Mouse (Mus musculus): Measurements from ENCODE around the gene Sema6b. TPM values are rescaled to one million over a fixed set of nuclear protein-coding genes. Genes with fewer than 3 reads are reported as not detected.
"Not testable (repeated sequence)": the region's sequence is repeated elsewhere in the genome, so short reads cannot be mapped to it uniquely, and the experiment has no call there.

Gene Sema6b
- polyA plus RNA-seq, 1 experiment from 2014 or later, result 9.4 TPM

GRCm38 (mm10) chr17:56106436-56106835 lies 33.7 kb downstream of the Sema6b start:
- ATAC-seq; H3K27ac ChIP-seq (ENCODE audit: low read depth, low read length); H3K27me3 ChIP-seq (replicated peaks; ENCODE audit: control insufficient read depth, insufficient read depth, low read length); H3K9me3 ChIP-seq (replicated peaks; ENCODE audit: control insufficient read depth, low read length); H3K4me1 ChIP-seq (ENCODE audit: control insufficient read depth, insufficient read depth, low read length); H3K9ac ChIP-seq (ENCODE audit: low read length); H3K4me2 ChIP-seq (ENCODE audit: low read length); H3K4me3 ChIP-seq (ENCODE audit: low read depth, low read length); DNase-seq (ENCODE audit: low spot score): not testable (repeated sequence)
- WGBS, result 95% methylated on average over 4 of the region's 4 CpGs
- H3K36me3 ChIP-seq (ENCODE audit: control insufficient read depth, insufficient read depth, low read length), result peaks cover 26% of the 10 kb centered on the region

DNA sequence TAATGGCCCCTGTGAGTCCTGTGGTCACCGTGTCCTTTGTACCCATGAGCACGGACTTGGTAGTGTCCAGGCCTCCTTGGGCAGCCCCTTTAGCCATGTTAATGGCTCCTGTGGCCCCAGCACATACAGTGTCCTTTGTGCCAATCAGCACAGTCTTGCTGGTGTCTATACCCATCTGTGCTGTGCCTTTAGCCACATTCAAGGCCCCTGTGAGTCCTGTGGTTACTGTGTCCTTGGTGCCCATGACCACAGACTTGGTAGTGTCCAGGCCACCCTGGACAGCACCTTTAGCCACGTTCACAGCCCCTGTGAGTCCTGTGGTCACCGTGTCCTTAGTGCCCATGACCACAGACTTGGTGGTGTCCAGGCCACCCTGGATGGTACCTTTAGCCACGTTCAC lies 35.3 kb downstream of the Sema6b start:
- H3K27ac ChIP-seq (ENCODE audit: low read depth, low read length); H3K4me2 ChIP-seq (ENCODE audit: low read length); H3K9me3 ChIP-seq (replicated peaks; ENCODE audit: control insufficient read depth, low read length); H3K9ac ChIP-seq (ENCODE audit: low read length); H3K4me1 ChIP-seq (ENCODE audit: control insufficient read depth, insufficient read depth, low read length); DNase-seq (ENCODE audit: low spot score); ATAC-seq; H3K4me3 ChIP-seq (ENCODE audit: low read depth, low read length); H3K27me3 ChIP-seq (replicated peaks; ENCODE audit: control insufficient read depth, insufficient read depth, low read length): not testable (repeated sequence)
- H3K36me3 ChIP-seq (ENCODE audit: control insufficient read depth, insufficient read depth, low read length), result peaks cover 43% of the 10 kb centered on the region
- WGBS, result 86% methylated on average over 2 of the region's 5 CpGs

DNA sequence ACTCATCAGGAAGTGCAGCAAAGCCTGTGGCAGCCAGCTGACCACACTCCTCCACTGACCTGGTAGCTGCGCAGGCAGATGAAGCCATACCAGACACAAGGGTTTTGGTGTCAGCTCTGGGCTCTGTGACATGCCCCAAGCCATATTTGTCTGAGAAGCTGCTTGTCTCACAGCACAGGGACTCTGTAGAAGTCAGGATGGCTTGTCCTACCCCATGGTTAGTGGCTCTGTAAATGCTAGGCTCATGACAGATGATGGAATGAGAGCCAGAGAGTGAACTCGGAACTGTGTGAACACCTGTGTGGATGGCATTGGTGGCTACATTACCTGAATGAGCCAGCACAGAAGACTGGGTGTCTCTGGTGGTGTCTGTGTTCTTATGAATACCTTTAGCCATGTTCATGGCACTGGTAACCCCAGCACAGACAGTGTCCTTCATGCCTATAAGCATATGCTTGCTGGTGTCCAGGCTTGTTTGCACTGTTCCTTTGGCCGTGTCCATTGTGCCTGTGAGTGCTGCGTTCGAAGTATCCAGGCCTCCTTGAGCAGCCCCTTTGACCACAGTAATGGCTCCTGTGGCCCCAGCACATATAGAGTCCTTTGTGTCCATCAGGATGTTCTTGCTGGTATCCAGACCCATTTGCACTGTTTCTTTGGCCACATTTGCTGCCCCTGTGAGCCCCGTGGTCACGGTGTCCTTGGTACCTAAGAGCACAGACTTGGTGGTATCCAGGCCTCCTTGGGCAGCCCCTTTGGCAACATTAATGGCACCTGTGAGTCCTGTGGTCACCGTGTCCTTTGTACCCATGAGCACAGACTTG lies 36.5 kb downstream of the Sema6b start:
- 93% methylated on average over 8 of the region's 8 CpGs for WGBS
- H3K36me3 ChIP-seq (ENCODE audit: control insufficient read depth, insufficient read depth, low read length), result peaks cover 54% of the 10 kb centered on the region
- no peak for ATAC-seq
- H3K27me3 ChIP-seq (replicated peaks; ENCODE audit: control insufficient read depth, insufficient read depth, low read length), result no peaks in the 10 kb centered on the region
- H3K4me3 ChIP-seq (ENCODE audit: low read depth, low read length), result no peak overlapping the region
- H3K4me1 ChIP-seq (ENCODE audit: control insufficient read depth, insufficient read depth, low read length), result no peaks in the 10 kb centered on the region
- no peak overlapping the region for H3K4me2 ChIP-seq (ENCODE audit: low read length)
- no peak for DNase-seq (ENCODE audit: low spot score)
- no peak overlapping the region for H3K27ac ChIP-seq (ENCODE audit: low read depth, low read length)
- H3K9ac ChIP-seq (ENCODE audit: low read length), result no peak overlapping the region
- no peaks in the 10 kb centered on the region for H3K9me3 ChIP-seq (replicated peaks; ENCODE audit: control insufficient read depth, low read length)

DNA sequence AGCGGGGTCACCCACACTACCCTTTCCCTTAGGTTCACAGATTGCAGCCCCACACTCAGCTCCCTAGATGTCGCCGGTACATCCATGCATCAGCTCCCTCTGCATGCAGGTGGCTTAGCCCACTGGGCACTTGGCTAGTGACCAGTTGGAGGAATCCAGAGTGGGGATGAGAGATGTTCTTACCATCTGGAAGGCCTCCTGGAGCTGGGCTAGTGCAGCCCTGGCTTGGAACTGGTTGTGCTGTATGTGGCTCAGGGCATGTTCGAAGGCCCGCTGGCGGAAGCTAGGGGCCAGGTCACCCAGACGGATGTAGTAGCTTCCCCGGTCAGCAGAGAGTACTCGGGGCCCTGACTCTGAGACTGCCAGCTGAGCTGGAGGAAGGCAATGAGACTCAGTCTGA lies 37.2 kb downstream of the Sema6b start:
- H3K27me3 ChIP-seq (replicated peaks; ENCODE audit: control insufficient read depth, insufficient read depth, low read length), result no peaks in the 10 kb centered on the region
- no peak overlapping the region for H3K27ac ChIP-seq (ENCODE audit: low read depth, low read length)
- no peak overlapping the region for H3K4me2 ChIP-seq (ENCODE audit: low read length)
- H3K36me3 ChIP-seq (ENCODE audit: control insufficient read depth, insufficient read depth, low read length), result peaks cover 62% of the 10 kb centered on the region
- DNase-seq (ENCODE audit: low spot score) (no peak), ATAC-seq (no peak)
- H3K9me3 ChIP-seq (replicated peaks; ENCODE audit: control insufficient read depth, low read length), result no peaks in the 10 kb centered on the region
- H3K4me1 ChIP-seq (ENCODE audit: control insufficient read depth, insufficient read depth, low read length), result no peaks in the 10 kb centered on the region
- WGBS, result 89% methylated on average over 9 of the region's 9 CpGs
- H3K4me3 ChIP-seq (ENCODE audit: low read depth, low read length), result no peak overlapping the region
- no peak overlapping the region for H3K9ac ChIP-seq (ENCODE audit: low read length)

DNA sequence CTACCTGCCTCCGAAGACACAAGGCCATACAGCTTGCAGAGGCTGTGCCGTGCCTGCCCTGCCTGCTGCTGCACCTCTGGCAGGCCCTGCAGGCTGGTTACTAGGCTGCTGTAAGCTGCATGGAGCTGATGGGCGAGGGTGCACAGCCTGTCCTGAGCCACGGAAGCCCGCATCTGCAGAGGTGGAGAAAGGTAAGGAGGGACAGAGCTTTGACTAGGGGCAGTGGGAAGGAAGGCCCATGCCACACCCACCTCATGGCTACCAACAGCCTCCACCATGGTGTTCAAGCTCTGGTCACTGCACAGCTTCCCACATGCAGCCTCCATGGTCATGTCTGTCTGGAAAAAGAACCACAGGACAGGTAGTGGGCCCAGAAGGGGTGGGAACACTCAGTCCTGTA lies 38.0 kb downstream of the Sema6b start:
- Histone ChIP-seq H3K4me2 (ENCODE audit: low read length) (no peak overlapping the region), H3K36me3 (ENCODE audit: control insufficient read depth, insufficient read depth, low read length) (peaks cover 69% of the 10 kb centered on the region), H3K4me1 (ENCODE audit: control insufficient read depth, insufficient read depth, low read length) (no peaks in the 10 kb centered on the region), H3K27ac (ENCODE audit: low read depth, low read length) (no peak overlapping the region), H3K4me3 (ENCODE audit: low read depth, low read length) (no peak overlapping the region), H3K9me3 (replicated peaks; ENCODE audit: control insufficient read depth, low read length) (no peaks in the 10 kb centered on the region), H3K27me3 (replicated peaks; ENCODE audit: control insufficient read depth, insufficient read depth, low read length) (no peaks in the 10 kb centered on the region), H3K9ac (ENCODE audit: low read length) (no peak overlapping the region)
- DNase-seq (ENCODE audit: low spot score), result no peak
- 96% methylated on average over 5 of the region's 5 CpGs for WGBS
- no peak for ATAC-seq

DNA sequence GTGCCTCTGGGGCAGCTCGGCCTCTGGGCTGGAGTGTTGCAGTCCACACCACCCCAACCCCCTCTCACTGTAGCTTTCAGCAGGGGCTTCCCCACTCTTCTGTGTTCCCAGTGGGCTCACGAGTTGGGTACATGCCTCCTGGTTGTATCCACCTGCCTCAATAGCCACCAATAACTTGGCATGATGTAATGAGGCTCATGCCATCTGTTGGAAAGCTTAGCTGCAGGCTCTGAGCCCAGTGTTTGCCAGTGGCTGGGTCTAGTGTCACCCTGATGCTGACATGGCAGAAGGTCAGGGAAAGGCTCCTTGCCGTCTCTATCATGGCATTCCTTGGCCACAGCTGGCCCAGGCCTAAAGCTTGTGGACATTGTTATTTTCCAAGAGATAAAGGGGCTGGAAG lies 39.3 kb downstream of the Sema6b start:
- no peak for ATAC-seq
- Histone ChIP-seq H3K4me3 (ENCODE audit: low read depth, low read length) (no peak overlapping the region), H3K27me3 (replicated peaks; ENCODE audit: control insufficient read depth, insufficient read depth, low read length) (no peaks in the 10 kb centered on the region), H3K27ac (ENCODE audit: low read depth, low read length) (no peak overlapping the region), H3K4me2 (ENCODE audit: low read length) (no peak overlapping the region), H3K9ac (ENCODE audit: low read length) (no peak overlapping the region), H3K36me3 (ENCODE audit: control insufficient read depth, insufficient read depth, low read length) (peaks cover 83% of the 10 kb centered on the region), H3K4me1 (ENCODE audit: control insufficient read depth, insufficient read depth, low read length) (no peaks in the 10 kb centered on the region), H3K9me3 (replicated peaks; ENCODE audit: control insufficient read depth, low read length) (no peaks in the 10 kb centered on the region)
- WGBS, result 90% methylated on average over 3 of the region's 3 CpGs
- DNase-seq (ENCODE audit: low spot score), result no peak

DNA sequence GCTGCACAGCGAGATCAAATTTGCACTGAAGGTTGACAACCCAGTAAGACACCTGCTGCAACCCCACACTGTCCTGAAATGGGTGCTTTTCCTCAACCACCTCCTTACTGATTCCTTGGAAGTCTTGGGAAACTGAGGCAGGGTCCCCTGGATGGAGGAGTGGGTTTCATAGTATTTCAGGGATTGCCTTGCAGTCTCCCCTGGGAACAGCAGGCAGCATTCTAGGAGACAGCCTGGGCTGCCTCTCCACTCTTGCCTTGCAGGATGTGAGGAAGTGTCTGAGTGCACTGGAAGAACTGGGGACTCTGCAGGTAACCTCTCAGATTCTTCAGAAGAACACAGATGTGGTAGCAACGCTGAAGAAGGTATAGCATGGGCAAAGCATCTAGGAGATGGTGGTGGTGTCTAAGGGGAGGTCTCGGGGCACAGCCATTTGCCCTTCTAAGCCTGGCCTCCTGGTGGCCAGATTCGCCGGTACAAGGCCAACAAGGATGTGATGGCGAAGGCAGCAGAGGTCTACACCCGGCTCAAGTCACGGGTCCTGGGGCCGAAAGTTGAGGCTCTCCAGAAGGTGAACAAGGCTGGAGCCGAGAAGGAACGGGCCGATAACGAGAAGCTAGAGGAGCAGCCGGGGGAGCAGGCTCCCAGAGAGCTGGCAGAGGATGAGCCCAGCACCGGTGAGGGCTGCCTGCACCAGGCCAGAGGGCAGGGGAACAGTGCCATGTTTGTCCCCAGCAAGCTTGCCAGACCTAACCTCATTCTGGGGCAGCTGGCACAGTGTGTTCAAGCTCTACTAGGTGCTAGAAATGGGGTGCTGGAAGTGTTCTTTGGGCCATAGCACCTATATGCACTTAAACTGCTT lies 41.2 kb downstream of the Sema6b start:
- no peak for DNase-seq (ENCODE audit: low spot score)
- no peak for ATAC-seq
- WGBS, result 90% methylated on average over 15 of the region's 15 CpGs

DNA sequence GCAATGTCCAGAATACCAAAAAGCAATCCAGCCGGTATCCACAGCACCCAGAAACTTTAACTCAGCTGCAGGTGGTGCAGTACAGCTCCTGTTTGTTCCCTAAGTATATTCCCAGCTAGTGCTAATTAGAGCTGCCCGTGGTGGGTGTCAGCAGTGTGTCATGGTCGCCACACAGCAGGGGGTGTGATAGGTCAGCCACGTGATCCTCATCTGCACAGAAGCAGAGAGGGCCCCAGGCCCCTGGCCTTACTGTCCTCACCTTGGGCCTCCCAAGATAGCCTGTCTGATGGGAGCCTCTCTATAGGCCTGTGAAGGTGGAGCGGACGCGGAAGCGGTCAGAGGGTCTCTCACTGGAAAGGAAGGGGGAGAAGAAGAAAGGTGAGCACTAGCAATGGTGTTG lies 42.0 kb downstream of the Sema6b start:
- no peak overlapping the region for H3K27ac ChIP-seq (ENCODE audit: low read depth, low read length)
- no peak for ATAC-seq
- H3K4me3 ChIP-seq (ENCODE audit: low read depth, low read length), result no peak overlapping the region
- no peak for DNase-seq (ENCODE audit: low spot score)
- H3K9ac ChIP-seq (ENCODE audit: low read length), result no peak overlapping the region
- no peaks in the 10 kb centered on the region for H3K27me3 ChIP-seq (replicated peaks; ENCODE audit: control insufficient read depth, insufficient read depth, low read length)
- no peaks in the 10 kb centered on the region for H3K9me3 ChIP-seq (replicated peaks; ENCODE audit: control insufficient read depth, low read length)
- H3K4me1 ChIP-seq (ENCODE audit: control insufficient read depth, insufficient read depth, low read length), result no peaks in the 10 kb centered on the region
- H3K36me3 ChIP-seq (ENCODE audit: control insufficient read depth, insufficient read depth, low read length), result peaks cover 94% of the 10 kb centered on the region
- H3K4me2 ChIP-seq (ENCODE audit: low read length), result no peak overlapping the region
- WGBS, result 89% methylated on average over 8 of the region's 8 CpGs

More for the DNA sequence above, 41.2 kb downstream of the Sema6b start:
- peaks cover 95% of the 10 kb centered on the region for H3K36me3 ChIP-seq (ENCODE audit: control insufficient read depth, insufficient read depth, low read length)
- H3K4me1 ChIP-seq (ENCODE audit: control insufficient read depth, insufficient read depth, low read length), result no peaks in the 10 kb centered on the region
- no peak overlapping the region for H3K4me3 ChIP-seq (ENCODE audit: low read depth, low read length)
- H3K9me3 ChIP-seq (replicated peaks; ENCODE audit: control insufficient read depth, low read length), result no peaks in the 10 kb centered on the region
- no peaks in the 10 kb centered on the region for H3K27me3 ChIP-seq (replicated peaks; ENCODE audit: control insufficient read depth, insufficient read depth, low read length)
- no peak overlapping the region for H3K9ac ChIP-seq (ENCODE audit: low read length)
- no peak overlapping the region for H3K4me2 ChIP-seq (ENCODE audit: low read length)
- H3K27ac ChIP-seq (ENCODE audit: low read depth, low read length), result no peak overlapping the region

- no peaks in the 10 kb centered on the region for H3K27me3 ChIP-seq (replicated peaks; ENCODE audit: control insufficient read depth, insufficient read depth, low read length)
- H3K9ac ChIP-seq (ENCODE audit: low read length), result no peak overlapping the region
- H3K27ac ChIP-seq (ENCODE audit: low read depth, low read length), result no peak overlapping the region
- H3K9me3 ChIP-seq (replicated peaks; ENCODE audit: control insufficient read depth, low read length), result no peaks in the 10 kb centered on the region
- H3K4me1 ChIP-seq (ENCODE audit: control insufficient read depth, insufficient read depth, low read length), result no peaks in the 10 kb centered on the region
- H3K36me3 ChIP-seq (ENCODE audit: control insufficient read depth, insufficient read depth, low read length), result peaks cover 88% of the 10 kb centered on the region
- H3K4me2 ChIP-seq (ENCODE audit: low read length), result no peak overlapping the region
- no peak for DNase-seq (ENCODE audit: low spot score)
- ATAC-seq, result no peak
- H3K4me3 ChIP-seq (ENCODE audit: low read depth, low read length), result no peak overlapping the region
- 92% methylated on average over 12 of the region's 12 CpGs for WGBS
Observed at GRCm38 (mm10) chr17:56096883-56097282, 43.3 kb downstream of the Sema6b start.
